Mouse (Mus musculus) mature B cell (primary cell): ENCODE measurements around the gene Nmt2.

ENCODE experiments used
- in situ Hi-C: fragments of 300-500 bp; cut with MboI; formaldehyde crosslinking; loops from 2 replicates; pipeline ENCODE4 v1.14.3; 2019

Gene Nmt2

DNA sequence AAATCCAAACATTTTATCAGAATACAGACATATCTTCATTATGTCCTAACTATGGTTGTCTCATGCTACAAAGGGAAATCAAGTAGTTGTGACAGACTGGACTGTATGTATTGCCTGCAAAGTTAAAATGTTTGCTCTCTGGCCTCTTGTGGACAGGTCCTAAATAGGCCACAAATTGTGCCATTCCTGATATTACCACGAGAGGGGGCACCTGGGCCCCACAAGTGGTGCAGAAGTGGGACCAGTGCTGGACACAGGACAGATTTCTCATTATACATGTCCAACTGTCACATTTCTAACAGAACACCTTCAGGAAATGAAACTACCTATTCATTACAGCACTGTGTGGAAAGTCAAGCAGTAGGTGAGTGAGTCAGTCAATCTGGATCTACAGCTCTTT, 43.3 kb downstream of the Nmt2 start:
- in situ Hi-C loops, result loop anchor here (5.0 kb wide), 1 partner anchor 35 kb away; no protein-coding TSS in a partner anchor

DNA sequence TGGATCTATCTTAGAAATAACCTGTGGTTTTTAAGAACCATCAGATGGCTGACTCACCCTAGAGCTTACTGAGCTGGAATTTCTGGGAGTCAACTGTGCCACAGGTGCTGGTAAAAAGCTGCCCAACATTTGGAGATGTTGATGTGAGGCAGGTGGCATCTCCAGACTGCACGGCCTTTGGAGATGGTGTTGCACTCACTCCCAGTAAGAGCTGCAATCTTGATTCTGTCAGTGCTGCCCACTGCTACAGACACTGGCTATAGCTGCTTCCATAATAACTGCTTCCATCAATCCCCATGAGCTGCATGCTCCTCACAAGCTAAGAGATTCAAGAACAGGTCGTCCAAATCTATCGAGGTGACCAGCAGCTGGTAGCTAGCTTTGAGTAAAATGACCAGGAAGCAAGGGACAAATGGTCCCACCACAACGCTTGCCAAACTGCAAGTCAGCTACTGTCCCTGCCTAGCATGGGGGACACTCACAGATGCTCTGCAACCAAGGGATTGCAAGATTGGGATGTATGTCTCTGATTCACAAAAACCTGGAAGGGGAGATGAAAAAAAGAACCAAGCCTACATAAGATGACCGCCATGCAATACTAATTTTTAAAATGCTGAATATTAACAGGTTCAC, 47.2 kb downstream of the Nmt2 start:
- in situ Hi-C loops, result loop anchor here (10.0 kb wide), 2 partner anchors 94 to 464 kb away; partner anchors contain the start of genes Dclre1c and Meig1

DNA sequence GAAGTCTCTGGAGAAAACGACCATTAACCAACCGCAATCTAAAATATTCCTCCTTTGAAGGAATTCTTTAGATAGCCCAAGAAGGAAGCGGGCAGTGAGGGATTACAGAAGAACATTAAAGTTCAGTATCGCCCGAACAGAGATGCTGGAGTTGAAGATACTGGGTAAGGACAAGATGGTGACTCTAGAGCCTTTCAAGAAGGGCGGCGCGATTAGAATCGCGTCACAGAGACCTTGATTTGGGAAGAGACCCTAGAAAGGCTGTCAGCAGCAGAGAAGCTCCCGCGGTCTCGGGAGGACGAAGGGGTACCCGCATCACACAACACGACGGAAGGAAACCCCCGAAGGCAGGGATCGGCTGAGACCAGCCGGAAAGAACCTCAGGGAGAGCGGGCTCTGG, 48.0 kb downstream of the Nmt2 start:
- in situ Hi-C loops, result loop anchor here (10.0 kb wide), 2 partner anchors 93 to 463 kb away; partner anchors contain the start of genes Dclre1c and Meig1

DNA sequence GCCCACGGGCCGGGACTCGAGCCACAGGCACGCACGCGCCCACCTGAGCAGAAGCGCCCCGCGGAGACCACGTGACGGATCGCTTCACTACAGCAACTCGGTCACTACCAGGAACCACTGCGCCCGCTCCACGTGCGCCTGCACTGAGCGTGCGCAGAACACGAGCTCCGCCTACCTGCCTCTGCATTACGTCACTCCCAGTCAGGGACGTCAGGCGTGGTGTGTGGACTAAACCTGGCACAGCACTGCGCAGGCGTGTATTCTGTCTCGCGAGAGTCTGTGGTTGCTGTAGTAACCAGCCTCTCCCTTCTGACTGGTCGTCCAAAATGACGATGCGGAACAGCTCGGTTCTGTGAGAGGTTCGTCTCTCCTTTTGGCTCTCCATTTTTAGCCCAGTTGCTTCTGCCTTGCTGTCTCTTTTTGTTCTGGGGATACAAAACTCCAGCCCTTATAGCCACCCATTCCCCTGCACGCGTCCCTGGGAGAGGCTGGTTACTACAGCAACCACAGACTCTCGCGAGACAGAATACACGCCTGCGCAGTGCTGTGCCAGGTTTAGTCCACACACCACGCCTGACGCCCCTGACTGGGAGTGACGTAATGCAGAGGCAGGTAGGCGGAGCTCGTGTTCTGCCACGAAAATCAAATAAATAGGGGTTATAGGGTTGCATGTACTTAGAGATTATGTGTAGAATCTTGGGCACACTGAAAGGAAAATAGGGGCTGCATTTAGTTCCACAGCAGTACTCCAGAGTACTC, 48.7 kb downstream of the Nmt2 start, which contains the start of gene Rpp38:
Rpp38 (minus strand) TSS at position 160 of the 759 bp plus-strand sequence.
- in situ Hi-C loops, result loop anchor here (10.0 kb wide), 2 partner anchors 92 to 462 kb away; partner anchors contain the start of genes Dclre1c and Meig1

DNA sequence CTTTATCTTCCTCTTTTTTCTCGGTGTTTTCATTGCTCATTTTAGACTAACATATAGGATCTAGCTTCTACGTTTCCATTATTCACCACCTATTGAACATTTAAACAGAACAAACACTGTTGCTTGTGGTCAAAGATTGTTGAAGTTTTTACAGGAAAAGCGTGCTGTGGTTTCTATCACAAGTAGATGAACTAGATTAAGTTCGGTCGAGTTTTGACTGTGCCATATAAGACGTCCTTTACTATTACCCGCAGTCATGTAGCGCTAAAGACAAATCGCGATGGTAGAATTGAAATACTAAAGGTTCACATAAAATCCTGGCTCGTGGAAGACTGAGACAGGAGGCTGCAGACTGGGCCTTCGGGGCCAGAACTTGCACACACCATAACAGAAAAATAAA, 49.7 kb downstream of the Nmt2 start:
- in situ Hi-C loops, result loop anchor here (10.0 kb wide), 2 partner anchors 91 to 461 kb away; partner anchors contain the start of genes Dclre1c and Meig1

DNA sequence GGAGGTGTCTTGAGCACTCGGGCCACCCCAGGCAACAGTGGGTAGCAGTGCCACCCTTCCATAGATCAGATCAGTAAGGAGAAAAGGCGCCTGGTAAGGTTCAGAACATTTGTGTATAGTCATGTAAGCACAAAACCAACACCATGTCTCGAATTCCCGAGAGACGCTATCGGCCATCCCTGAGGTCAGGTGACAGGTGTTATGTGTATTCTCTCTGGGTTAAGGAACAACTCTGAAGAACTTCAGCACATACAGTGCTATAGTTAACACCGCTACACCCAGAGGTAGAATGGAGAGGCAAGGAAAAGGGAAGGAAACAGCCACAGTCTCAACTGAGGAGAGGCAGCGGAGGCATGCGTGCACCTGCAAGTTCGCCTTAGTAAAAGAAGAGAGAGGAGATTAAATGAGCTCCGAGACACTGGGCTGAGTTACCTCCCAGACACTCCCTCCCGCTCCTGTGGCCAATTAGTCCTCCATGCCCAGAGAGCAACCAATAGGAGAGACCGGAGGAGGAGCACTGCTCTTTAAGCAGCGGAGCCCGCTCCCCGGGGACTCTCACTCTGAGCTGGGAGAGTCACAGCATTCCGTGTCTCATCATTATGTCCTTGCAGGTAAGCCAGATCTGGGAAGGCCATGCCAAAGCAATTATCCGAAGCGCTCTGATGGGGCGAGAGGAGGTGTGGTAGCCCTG, 51.7 kb downstream of the Nmt2 start, which contains the start of gene Acbd7:
Acbd7 (plus strand) TSS at position 558 of the 691 bp plus-strand sequence.
- in situ Hi-C loops, result loop anchor here (10.0 kb wide), 2 partner anchors 89 to 459 kb away; partner anchors contain the start of genes Dclre1c and Meig1

DNA sequence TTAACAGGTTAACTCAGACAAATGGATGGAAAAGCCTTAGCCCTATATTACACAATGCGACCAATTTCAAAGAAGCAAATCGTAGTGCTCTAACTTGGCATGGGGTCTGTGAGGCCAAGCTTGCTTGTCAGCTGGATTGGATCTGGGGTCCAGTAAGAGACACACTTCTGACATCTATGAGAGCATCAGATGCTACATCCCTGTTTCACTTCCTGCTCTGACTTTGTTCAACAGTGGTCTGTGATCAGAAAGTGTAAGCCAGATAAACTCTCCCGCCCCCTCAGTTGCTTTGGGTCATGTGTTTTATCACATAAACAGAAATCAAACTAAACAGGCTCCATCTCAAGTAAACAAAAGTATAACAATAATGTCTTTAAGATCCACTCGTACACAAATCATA, 64.4 kb downstream of the Nmt2 start:
- in situ Hi-C loops, result no loop called here

DNA sequence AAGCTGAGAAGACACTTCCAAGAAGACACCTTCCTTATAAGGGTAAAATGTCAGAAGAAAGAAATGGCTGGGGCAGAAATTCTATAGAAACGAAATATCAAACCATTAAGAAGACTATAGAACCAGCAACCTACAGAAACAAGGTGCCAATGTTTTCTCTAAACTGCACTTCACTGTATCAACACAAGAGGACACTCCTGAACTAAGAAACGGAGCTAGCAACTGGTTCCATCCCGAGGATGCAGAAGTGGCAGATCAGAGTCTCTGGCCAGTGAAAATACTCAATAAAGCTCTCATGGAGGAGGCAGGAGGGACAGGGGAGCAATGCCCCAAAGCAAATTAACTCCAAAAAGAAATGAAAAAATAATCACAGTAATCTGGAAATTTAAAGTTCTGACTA, 64.9 kb downstream of the Nmt2 start:
- in situ Hi-C loops, result no loop called here

DNA sequence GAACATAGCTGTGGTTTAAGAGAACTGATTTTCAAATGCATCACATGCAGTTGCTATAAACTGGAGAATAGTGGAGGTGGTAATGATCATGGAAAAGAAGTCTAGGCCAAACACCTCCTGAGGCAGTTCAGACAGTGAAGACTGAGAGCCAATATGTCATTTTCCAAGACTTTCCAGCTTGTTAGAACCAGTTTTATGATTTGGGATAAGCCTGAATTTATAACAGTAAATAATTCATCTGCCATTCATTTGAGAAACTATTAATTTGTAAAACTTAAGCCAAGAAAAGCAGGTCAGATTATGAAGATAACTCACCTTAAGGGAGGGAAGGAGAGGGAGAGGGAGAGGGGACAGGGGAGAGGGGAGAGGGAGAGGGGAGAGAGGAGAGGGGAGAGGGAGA, 69.1 kb downstream of the Nmt2 start:
- in situ Hi-C loops, result no loop called here

DNA sequence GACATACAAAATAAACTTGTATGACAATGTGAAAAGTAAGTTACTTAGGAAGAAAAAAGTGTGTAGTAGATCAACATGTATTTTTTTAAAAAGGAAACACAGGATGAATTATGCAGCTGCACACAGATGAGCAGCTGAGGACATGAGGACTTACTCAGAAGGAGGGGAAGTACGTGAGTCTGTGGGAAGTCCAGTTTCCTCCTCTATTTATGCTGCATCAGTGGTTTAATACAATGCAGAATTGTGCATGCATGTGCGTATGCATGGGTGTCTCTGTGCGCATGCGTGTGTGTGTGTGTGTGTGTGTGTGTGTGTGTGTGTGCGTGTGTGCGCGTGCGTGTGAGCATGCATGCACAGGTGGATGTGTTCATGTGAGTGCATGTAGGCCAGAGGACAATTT, 71.8 kb downstream of the Nmt2 start:
- in situ Hi-C loops, result no loop called here

DNA sequence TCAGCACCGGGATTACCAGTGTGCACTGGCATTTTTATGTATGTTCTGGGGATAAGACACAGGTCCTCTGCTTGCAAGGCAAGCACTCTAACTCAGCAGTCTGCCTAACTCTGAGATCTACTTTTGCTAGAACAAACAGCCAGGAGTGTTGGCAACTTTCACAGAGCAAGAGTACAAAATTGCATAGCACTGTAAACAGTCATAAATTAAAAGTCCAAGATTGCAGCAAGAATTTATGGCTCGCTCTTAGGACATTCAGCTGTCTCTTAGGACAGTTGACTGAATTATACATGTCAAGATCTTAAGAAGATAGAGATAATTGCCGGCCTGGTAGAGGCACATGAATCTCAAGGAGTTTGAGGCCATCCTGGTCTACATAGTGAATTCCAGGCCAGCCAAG, 72.3 kb downstream of the Nmt2 start:
- in situ Hi-C loops, result no loop called here

DNA sequence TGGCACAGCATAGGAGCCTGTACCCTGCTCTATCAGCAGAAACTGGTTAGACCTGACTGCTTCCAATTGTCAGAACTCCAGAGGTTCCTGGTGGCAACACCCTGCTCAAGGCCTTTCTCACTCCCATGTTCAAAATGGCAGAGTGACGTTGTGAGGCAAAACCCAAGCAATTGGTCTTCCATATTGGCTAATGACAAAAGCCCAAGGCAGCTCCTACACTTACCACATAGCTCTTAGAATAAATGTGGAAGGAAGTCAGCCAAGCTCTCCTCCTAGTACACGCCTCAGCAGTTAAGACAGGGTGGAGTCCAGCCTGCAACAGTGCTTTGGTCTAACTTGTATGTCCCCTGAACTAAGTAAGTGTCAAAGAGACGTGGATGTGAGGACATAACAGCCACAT, 73.9 kb downstream of the Nmt2 start:
- in situ Hi-C loops, result no loop called here

DNA sequence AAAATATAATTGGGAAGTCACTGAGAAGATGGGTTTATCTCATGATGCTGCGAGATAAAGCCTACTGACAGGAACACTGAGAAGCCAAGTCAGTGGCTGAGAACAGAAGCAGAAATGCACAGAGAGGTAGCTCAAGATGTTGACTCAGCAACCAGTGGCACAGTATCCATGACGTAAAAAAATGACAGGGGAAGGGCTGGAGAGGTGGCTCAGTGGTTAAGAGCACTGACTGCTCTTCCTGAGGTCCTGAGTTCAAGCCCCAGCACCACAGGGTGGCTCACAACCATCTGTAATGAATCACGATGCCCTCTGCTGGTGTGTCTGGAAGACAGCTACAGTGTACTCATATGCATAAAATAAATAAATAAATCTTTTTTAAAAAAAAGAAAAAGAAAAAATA, 77.1 kb downstream of the Nmt2 start:
- in situ Hi-C loops, result no loop called here

DNA sequence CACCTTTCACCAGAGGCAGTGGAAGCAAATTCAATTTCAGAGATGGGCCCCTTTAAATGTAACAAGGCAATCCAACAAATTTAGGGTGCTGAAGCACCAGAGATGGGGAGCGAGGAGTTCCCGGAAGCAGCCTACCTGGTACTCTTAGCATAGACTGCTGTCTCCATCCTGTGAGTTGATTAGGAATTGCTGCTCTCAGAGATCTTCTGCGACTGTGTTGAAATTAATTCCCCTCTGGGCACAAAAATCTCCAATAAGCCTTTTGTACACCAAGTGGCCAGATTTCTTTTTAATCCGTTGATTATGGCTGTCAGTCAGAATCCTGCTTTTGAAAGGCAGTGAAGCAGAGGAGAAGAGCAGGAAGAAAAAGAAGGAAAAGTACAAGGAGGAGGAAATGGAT, 81.1 kb downstream of the Nmt2 start:
- in situ Hi-C loops, result no loop called here
